Mouse (Mus musculus) embryonic facial prominence, embryonic 13.5 days (tissue): ENCODE data around the gene Ubiad1. TPM values are rescaled to one million over a fixed set of nuclear protein-coding genes. Genes with fewer than 3 reads are reported as not detected.

Experiments
- ATAC-seq: fragments of 200-750 bp; cut with Nextera tagmentation; 2 replicates; pipeline ENCODE4 v1.8.0; 2017; ENCODE audit warnings: low read depth; ENCODE audit not compliant: insufficient number of reproducible peaks, insufficient read depth, low FRiP score, low TSS enrichment
- H3K27ac ChIP-seq: fragments of 300-500 bp; sonication (generic); 2 replicates; pipeline ENCODE4 v1.5.1; 2015; ENCODE audit warnings: moderate library complexity, mild to moderate bottlenecking, inconsistent platforms
- H3K27me3 ChIP-seq: fragments of 300-500 bp; sonication (generic); 2 replicates; pipeline ENCODE4 v1.6.1; 2015; ENCODE audit warnings: mild to moderate bottlenecking, inconsistent platforms
- H3K36me3 ChIP-seq: fragments of 300-500 bp; sonication (generic); 2 replicates; pipeline ENCODE4 v1.6.1; 2015; ENCODE audit warnings: mild to moderate bottlenecking, inconsistent platforms
- H3K4me1 ChIP-seq: fragments of 300-500 bp; sonication (generic); 2 replicates; pipeline ENCODE4 v1.6.1; 2015; ENCODE audit warnings: inconsistent platforms
- H3K4me2 ChIP-seq: fragments of 300-500 bp; sonication (generic); 2 replicates; pipeline ENCODE4 v1.6.1; 2015; ENCODE audit warnings: moderate library complexity, mild to moderate bottlenecking, inconsistent platforms
- H3K4me3 ChIP-seq: fragments of 300-500 bp; sonication (generic); 2 replicates; pipeline ENCODE4 v1.5.1; 2015; ENCODE audit warnings: mild to moderate bottlenecking, inconsistent platforms
- H3K9ac ChIP-seq: fragments of 300-500 bp; sonication (generic); 2 replicates; pipeline ENCODE4 v1.6.1; 2015; ENCODE audit warnings: mild to moderate bottlenecking, inconsistent platforms
- H3K9me3 ChIP-seq: fragments of 300-500 bp; sonication (generic); 2 replicates; pipeline ENCODE4 v1.6.1; 2016; ENCODE audit warnings: inconsistent platforms
- whole genome bisulfite sequencing: fragments of 180-500 bp; shearing (Covaris S2); methylation state at CpG from one replicate; pipeline ENCODE4 v1.1.7; 2015; ENCODE audit warnings: mixed read lengths; 5-methylcytosine and 5-hydroxymethylcytosine counted together
- polyA plus RNA-seq: library from polyadenylated mRNA; unstranded; fragments of >200 nt; fragmentation: Nextera tagmentation; extraction: Ambion mirVana; gene quantifications from 2 replicates; pipeline ENCODE4 v1.2.1, GENCODE M21; 2015

Ubiad1 gene
- polyA plus RNA-seq, 1 experiment from 2014 or later, result 20.9 TPM

DNA sequence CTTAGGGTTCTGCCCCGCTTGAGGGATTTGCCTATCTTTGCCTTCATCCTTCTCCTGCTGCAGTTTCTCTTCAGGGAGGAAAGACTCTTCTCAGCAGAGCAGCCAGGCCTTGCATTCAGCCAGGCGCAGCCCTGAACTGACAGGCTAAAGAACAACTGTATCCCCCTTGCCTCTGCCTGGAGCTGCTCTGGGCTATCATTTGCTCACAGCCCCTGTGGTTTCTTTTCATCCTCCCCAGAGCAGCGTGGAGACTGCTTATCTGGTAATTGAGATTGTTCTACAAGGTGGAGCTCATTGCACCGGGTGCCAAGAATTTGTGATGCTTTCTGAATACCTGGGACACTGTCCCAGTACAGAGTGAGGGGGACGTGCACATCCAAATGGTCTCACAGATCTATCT, 16.0 kb downstream of the Ubiad1 start:
- H3K9me3 ChIP-seq, result no peaks in the 10 kb centered on the region
- H3K36me3 ChIP-seq, result peaks cover 1% of the 10 kb centered on the region; the same call in 1 of the 2 replicates
- H3K27me3 ChIP-seq, result no peaks in the 10 kb centered on the region
- no peak overlapping the region for H3K4me3 ChIP-seq
- no peak for ATAC-seq
- WGBS, result 75% methylated on average over 5 of the region's 5 CpGs
- H3K4me1 ChIP-seq, result peaks cover 5% of the 10 kb centered on the region; the same call in 1 of the 2 replicates
- no peak overlapping the region for H3K27ac ChIP-seq
- H3K9ac ChIP-seq, result no peak overlapping the region
- H3K4me2 ChIP-seq, result no peak overlapping the region

DNA sequence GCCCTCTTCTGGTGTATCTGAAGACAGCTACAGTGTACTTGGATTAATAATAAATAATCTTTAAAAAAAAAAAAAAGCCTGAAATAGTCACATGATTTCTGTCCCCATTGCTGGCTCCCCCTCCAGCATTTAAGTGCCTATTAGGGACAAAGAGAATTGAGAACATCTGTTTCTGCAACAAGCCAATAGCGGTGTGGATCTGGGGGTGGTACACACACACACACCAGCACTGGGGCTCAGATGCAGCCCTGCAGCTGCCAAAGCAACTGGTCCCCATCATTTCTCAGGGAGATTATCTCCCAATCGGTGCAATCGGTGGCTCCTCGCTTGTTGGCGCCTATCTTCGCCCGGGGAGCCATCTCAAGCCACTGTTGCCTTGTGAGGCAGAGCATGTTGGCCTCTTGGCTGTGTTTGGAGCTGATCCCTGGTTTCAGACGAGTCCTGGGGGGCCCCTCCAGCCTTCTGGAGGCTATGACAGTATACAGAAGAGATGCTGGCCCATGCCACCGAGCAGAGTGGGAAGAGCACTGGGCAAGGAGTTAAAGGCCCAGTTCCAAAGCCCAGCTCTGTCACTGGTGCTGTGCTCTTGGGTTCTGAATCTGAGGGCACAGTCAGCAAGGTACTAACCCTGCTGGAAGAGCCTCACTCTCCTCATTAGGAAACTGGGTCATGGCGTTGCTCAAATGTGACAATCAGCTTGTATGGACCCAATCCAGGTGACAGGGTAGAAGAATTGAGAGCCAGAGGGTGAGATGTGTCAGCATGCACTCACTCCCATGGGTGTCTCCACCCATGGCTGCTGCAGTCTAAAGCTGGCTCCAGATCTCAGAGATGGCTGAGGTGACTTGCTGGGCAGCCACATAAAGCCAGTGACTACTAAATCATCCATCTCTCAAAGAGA, 17.4 kb downstream of the Ubiad1 start:
- Histone ChIP-seq H3K9ac (no peak overlapping the region), H3K9me3 (no peaks in the 10 kb centered on the region), H3K27ac (no peak overlapping the region), H3K4me1 (peaks cover 5% of the 10 kb centered on the region; the same call in 1 of the 2 replicates), H3K4me3 (no peak overlapping the region), H3K27me3 (no peaks in the 10 kb centered on the region), H3K4me2 (no peak overlapping the region), H3K36me3 (no peaks in the 10 kb centered on the region)
- WGBS, result 55% methylated on average over 10 of the region's 10 CpGs
- no peak for ATAC-seq

DNA sequence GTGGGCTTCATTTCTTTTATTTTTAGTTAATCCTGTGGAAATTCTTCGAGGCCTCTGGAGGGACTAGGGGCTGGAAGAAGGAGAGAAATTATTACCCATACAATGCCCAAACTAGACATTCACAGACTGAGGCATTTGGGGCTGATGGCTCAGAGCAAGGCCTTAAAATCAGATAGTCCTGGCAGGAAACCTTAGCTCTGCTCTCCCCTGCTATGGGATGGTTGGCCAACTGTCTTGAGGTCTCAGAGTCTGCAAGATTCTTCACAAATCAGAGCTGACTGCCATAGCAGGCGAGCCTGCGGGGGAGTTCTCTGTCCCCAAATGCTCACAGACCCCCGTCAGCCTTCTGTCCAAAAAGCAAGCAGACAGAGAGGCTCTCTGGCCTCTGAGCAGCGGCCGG, 27.0 kb downstream of the Ubiad1 start:
- Histone ChIP-seq H3K27me3 (peaks cover 43% of the 10 kb centered on the region), H3K9ac (no peak overlapping the region), H3K27ac (no peak overlapping the region), H3K4me2 (no peak overlapping the region), H3K4me1 (peaks cover 2% of the 10 kb centered on the region; the same call in 1 of the 2 replicates), H3K4me3 (no peak overlapping the region), H3K9me3 (no peaks in the 10 kb centered on the region), H3K36me3 (no peaks in the 10 kb centered on the region)
- WGBS, result 66% methylated on average over 6 of the region's 6 CpGs
- no peak for ATAC-seq

DNA sequence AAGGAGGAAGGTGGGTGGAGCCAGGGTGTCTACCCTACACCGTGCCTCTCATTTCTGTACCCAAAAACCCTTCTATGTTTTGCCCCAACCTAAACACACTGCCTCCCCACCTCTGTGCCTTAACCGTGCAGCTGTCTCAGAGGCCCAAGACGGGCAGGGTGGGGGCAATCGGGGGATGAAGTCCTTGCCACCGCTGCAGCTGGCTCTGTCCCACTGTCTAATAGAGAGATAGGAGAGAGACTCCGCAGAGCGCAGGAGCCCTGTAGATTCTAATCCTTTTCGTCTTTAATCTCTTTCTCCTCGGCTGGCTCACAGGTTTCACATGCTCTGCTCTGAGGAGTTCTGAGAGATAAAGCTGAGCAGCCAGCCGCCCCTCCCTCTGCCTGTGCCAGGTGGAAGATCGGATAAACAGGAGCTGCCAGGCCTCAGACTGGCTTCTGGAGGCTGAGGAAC, 27.5 kb downstream of the Ubiad1 start:
- H3K4me1 ChIP-seq, result peaks cover 2% of the 10 kb centered on the region; the same call in 1 of the 2 replicates
- no peaks in the 10 kb centered on the region for H3K9me3 ChIP-seq
- H3K36me3 ChIP-seq, result no peaks in the 10 kb centered on the region
- no peak for ATAC-seq
- H3K4me2 ChIP-seq, result no peak overlapping the region
- no peak overlapping the region for H3K27ac ChIP-seq
- 39% methylated on average over 11 of the region's 11 CpGs for WGBS
- no peak overlapping the region for H3K9ac ChIP-seq
- H3K4me3 ChIP-seq, result no peak overlapping the region
- peaks cover 43% of the 10 kb centered on the region for H3K27me3 ChIP-seq

DNA sequence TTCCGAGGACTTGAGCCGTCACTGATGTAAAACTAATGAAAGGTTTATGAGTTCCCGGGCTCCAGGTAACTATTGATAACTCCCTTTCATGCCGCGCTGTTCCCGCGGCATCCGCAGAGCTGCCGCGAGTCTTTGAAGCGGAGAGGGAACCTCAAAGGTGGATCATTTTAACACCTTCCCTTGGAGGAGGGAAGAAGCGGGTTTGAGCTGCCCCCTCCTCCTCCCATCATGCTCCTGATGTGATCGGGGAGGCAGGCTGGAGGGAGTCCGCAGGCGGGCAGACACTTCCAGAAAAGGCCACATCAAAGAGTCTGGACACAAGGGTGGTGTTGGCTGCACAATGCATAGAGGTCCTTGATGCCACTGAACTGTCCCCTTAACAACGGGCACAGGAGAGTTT, 29.0 kb downstream of the Ubiad1 start:
- no peaks in the 10 kb centered on the region for H3K36me3 ChIP-seq
- peaks cover 2% of the 10 kb centered on the region; the same call in 1 of the 2 replicates for H3K4me1 ChIP-seq
- H3K9ac ChIP-seq, result no peak overlapping the region
- no peak overlapping the region for H3K27ac ChIP-seq
- H3K27me3 ChIP-seq, result peaks cover 43% of the 10 kb centered on the region
- H3K4me3 ChIP-seq, result no peak overlapping the region
- ATAC-seq, result no peak
- no peaks in the 10 kb centered on the region for H3K9me3 ChIP-seq
- H3K4me2 ChIP-seq, result peak overlapping the region; percentile 25; the same call in 1 of the 2 replicates
- 19% methylated on average over 16 of the region's 16 CpGs for WGBS

DNA sequence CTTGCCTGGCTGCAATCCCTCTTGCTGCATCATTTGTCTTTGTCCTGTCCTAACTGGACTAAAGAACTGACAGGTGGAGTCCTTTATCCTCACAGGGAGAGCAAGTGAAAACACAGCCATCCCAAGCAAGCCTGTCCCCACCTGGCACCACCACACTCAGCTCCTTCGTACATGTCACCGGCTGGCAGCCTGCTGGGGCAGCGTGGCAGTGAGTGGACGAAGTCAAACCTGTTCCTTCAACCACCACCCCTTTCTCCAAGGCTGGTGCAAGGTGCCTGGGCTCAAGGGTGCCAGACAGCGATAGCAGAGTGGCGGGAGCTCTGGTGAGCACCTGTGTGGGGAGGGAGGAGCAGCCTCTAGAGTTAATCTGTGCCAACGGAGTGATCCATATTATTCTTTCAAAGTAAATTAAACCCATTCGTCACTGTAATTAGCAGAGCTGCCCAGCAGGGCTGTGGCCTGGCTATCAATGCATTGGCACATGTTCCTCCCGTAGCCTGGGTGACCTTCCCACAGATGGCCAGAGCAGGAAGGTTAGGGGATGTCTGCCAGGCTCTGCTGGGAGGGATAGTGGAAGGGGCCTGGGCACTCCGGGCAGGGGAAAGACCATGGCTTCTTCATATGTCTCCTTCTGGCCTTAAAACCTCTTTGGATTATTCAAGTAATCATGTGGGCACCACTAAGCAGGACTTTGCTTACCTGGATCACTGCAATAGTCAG, 36.2 kb downstream of the Ubiad1 start:
- peaks cover 58% of the 10 kb centered on the region for H3K27me3 ChIP-seq
- H3K27ac ChIP-seq, result no peak overlapping the region
- no peak overlapping the region for H3K4me2 ChIP-seq
- no peaks in the 10 kb centered on the region for H3K9me3 ChIP-seq
- H3K36me3 ChIP-seq, result no peaks in the 10 kb centered on the region
- no peak for ATAC-seq
- H3K4me3 ChIP-seq, result no peak overlapping the region
- WGBS, result 70% methylated on average over 10 of the region's 10 CpGs
- no peak overlapping the region for H3K9ac ChIP-seq
- peaks cover 19% of the 10 kb centered on the region for H3K4me1 ChIP-seq

DNA sequence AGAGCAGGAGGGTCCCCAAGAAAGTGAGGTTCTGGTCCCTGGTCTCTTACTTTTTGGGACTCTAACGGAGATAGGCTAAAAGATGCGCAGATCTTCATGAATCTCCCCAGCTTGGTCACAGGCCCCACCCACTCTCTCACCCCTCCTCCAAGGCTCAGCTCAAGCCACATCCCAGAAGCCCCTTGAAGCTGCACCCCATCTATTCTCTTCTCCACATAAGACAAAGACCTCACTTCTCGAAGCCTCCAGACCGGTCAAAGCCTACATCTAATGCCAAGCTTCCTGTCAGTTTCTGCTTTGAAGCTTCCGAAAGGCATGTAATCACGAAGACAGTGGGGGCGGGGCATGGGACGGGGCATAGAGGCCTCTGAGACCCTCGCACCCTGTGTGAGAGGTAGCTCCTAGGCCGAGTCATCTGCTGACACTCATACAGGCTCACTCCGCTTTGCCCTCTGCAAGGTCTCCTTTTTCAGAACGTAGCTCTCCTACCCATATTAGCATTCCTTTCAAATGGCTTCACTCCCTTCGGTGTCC, 39.2 kb downstream of the Ubiad1 start:
- H3K27ac ChIP-seq, result no peak overlapping the region

DNA sequence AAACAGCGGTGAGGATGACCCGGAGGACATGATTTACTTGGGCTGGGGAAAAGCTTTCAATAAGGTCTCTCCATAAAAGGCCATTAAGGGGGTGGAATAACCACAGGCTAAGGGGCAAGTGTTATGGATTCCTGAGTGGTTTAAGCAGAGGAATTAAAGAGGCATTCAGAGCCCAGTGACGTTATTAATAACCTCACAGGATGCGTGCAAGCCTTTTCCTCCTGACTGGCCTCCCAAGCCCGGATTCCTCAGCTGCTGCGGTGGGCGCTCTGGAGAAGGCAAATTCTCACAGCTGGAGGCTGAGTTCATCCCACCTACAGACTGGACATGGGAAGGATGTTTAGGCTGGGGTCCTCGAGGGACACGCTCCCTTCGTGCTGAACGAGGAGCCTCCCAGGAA, 39.8 kb downstream of the Ubiad1 start:
- Histone ChIP-seq H3K4me2 (peak overlapping the region; percentile 37), H3K36me3 (no peaks in the 10 kb centered on the region), H3K9ac (no peak overlapping the region), H3K27ac (no peak overlapping the region), H3K4me3 (0 out of 2 replicates have a peak overlapping the region, but pooled peaks have one; percentile 1), H3K27me3 (peaks cover 83% of the 10 kb centered on the region), H3K9me3 (no peaks in the 10 kb centered on the region), H3K4me1 (peaks cover 19% of the 10 kb centered on the region)
- ATAC-seq, result no peak
- 9% methylated on average over 11 of the region's 11 CpGs for WGBS

More for the DNA sequence above, 39.2 kb downstream of the Ubiad1 start:
- H3K9me3 ChIP-seq, result no peaks in the 10 kb centered on the region
- 0 out of 2 replicates have a peak overlapping the region, but pooled peaks have one; percentile 1 for H3K4me3 ChIP-seq
- peak overlapping the region; percentile 37 for H3K4me2 ChIP-seq
- WGBS, result 11% methylated on average over 13 of the region's 13 CpGs
- H3K27me3 ChIP-seq, result peaks cover 83% of the 10 kb centered on the region
- H3K4me1 ChIP-seq, result peaks cover 19% of the 10 kb centered on the region
- no peaks in the 10 kb centered on the region for H3K36me3 ChIP-seq
- no peak for ATAC-seq
- H3K9ac ChIP-seq, result no peak overlapping the region

DNA sequence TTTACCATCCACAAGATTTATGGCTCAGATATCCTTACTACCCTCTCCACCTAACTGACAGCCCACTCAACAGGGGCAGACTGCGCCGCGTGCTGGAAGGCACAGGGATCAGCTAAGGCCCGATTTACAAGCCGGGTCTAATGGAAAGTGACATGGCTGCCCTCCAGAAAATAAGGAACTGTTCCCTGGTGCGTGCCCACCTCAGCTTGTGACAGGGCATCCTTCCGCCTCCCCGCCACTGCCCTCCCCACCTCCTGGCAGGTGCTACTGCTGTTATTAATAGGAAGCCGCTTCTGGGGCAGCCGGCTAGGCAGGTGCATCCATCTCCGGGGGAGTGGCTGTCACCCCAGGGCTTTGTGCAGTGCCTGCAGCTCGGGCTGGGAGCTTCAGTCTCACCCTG, 41.2 kb downstream of the Ubiad1 start:
- WGBS, result 17% methylated on average over 12 of the region's 12 CpGs

DNA sequence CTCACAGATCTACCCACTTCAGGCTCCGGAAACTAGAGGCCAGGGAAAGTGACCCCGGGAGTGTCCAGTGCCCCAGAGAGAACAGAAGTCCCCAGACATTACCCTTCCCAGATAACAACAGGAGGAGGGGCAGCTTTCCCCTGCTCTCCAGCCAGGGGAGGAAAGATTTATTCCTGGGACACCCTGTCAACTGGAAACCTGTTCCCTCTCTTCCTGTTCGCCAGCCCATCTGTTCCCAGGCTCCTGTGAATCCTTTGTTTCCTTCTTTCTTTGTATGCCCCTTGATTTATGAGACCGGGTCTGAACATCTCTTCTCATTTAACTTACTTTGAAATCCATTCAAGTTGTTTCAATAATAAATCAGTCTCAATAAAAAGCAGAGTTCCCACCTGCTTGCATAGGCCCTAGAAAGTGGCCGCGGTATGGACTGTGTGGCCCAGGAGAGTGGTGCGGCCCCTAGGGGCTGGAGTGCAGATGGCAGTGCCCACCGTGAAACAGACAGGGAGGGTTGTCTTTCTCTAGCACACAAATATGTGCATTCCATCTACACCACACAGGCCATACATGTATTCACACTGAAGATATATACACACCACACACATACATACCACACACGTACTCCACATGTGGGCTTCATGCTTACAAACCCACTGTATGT, 45.0 kb downstream of the Ubiad1 start:
- Histone ChIP-seq H3K4me1 (peaks cover 10% of the 10 kb centered on the region; the same call in 1 of the 2 replicates), H3K27ac (no peak overlapping the region), H3K27me3 (peaks cover 36% of the 10 kb centered on the region), H3K36me3 (no peaks in the 10 kb centered on the region), H3K9ac (no peak overlapping the region), H3K9me3 (no peaks in the 10 kb centered on the region), H3K4me3 (no peak overlapping the region), H3K4me2 (no peak overlapping the region)
- WGBS, result 64% methylated on average over 9 of the region's 9 CpGs
- no peak for ATAC-seq

More for the DNA sequence above, 41.2 kb downstream of the Ubiad1 start:
- peaks cover 19% of the 10 kb centered on the region for H3K4me1 ChIP-seq
- H3K4me2 ChIP-seq, result no peak overlapping the region
- H3K4me3 ChIP-seq, result no peak overlapping the region
- H3K9ac ChIP-seq, result no peak overlapping the region
- H3K27ac ChIP-seq, result no peak overlapping the region
- peaks cover 73% of the 10 kb centered on the region for H3K27me3 ChIP-seq
- no peaks in the 10 kb centered on the region for H3K36me3 ChIP-seq
- no peaks in the 10 kb centered on the region for H3K9me3 ChIP-seq
- ATAC-seq, result no peak
